Mouse (Mus musculus): ENCODE data around the gene Chac1.

GRCm38 (mm10) chr2:119353707-119354106, 2.7 kb downstream of the Chac1 start:
- TF ChIP-seq CTCF (IDR thresholded peaks at IDR 0.05; ENCODE audit: control insufficient read depth, insufficient read depth, low read length) (no peak), POLR2A (IDR thresholded peaks at IDR 0.05; ENCODE audit: borderline replicate concordance, control insufficient read depth, low read depth, low read length) (no peak)
